Mouse (Mus musculus): ENCODE data around the gene Cby1. TPM values are rescaled to one million over a fixed set of nuclear protein-coding genes. Genes with fewer than 3 reads are reported as not detected.

Cby1 gene
- 40.9 and 42.0 TPM in 2 replicates for polyA plus RNA-seq (2016; fragmentation: Nextera tagmentation; extraction: Ambion mirVana)

- no peaks in the 10 kb centered on the region for H3K27me3 ChIP-seq (replicated peaks)
- peaks cover 7% of the 10 kb centered on the region for H3K4me1 ChIP-seq (replicated peaks)
- WGBS: under 1% methylated on average over 55 of the region's 55 CpGs
- peaks cover 21% of the 10 kb centered on the region for H3K36me3 ChIP-seq
- peaks cover 4% of the 10 kb centered on the region for H3K9me3 ChIP-seq (replicated peaks)
- H3K9ac ChIP-seq: peak within 1 kb of the TSS; percentile 75
- H3K4me2 ChIP-seq: peak within 1 kb of the TSS; percentile 97
- peak within 1 kb of the TSS; percentile 64 for H3K4me3 ChIP-seq
- H3K27ac ChIP-seq (ENCODE audit: poor library complexity, severe bottlenecking): peak within 1 kb of the TSS; percentile 88
- peak; percentile 91 for ATAC-seq (ENCODE audit: insufficient number of reproducible peaks, low FRiP score)
Measured at GRCm38 (mm10) chr15:79658531-79659375, at the start of gene Cby1, which contains the start of gene Fam227a. Gene Cby1, plus strand, starts transcription at chr15:79659199. Gene Fam227a, minus strand, starts transcription at chr15:79658956.

DNA sequence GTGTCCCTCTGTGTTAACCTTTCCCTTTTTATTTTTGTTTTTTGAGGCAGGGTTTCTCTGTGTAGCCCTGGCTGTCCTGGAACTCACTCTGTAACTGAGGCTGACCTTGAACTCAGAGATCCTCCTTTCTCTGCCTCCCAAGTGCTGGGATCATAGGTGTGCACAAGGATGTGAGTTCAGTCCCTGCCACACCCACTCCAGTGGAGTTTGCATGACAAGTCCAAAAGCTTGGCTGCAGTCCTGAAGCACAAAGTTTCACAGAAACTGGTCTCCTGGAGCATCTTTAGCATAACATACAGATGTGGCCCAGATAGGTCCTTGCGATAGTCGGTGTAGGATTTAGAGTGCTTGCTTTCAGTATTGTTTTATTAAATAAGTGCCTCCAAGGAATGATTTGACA is 49.8 kb upstream of the Cby1 start:
- no peak overlapping the region for H3K9ac ChIP-seq
- no peak overlapping the region for H3K4me3 ChIP-seq
- 92% methylated on average over 2 of the region's 2 CpGs for WGBS
- no peak overlapping the region for H3K27ac ChIP-seq (ENCODE audit: poor library complexity, severe bottlenecking)
- H3K4me1 ChIP-seq (replicated peaks): peaks cover 5% of the 10 kb centered on the region; the same call in 1 of the 2 replicates
- no peak for ATAC-seq (ENCODE audit: insufficient number of reproducible peaks, low FRiP score)
- H3K9me3 ChIP-seq (replicated peaks): 0 out of 2 replicates have a peak, but pooled peaks cover 3% of the 10 kb centered on the region
- peaks cover 6% of the 10 kb centered on the region; the same call in 1 of the 2 replicates for H3K36me3 ChIP-seq
- H3K4me2 ChIP-seq: no peak overlapping the region
- H3K27me3 ChIP-seq (replicated peaks): no peaks in the 10 kb centered on the region; the same call in 1 of the 2 replicates

- Histone ChIP-seq H3K27ac (ENCODE audit: poor library complexity, severe bottlenecking) (no peak overlapping the region), H3K36me3 (peaks cover 9% of the 10 kb centered on the region; the same call in 1 of the 2 replicates), H3K4me1 (replicated peaks) (no peaks in the 10 kb centered on the region), H3K27me3 (replicated peaks) (no peaks in the 10 kb centered on the region), H3K4me2 (no peak overlapping the region), H3K9ac (no peak overlapping the region), H3K9me3 (replicated peaks) (0 out of 2 replicates have a peak, but pooled peaks cover 1% of the 10 kb centered on the region), H3K4me3 (no peak overlapping the region)
- ATAC-seq (ENCODE audit: insufficient number of reproducible peaks, low FRiP score): no peak
- 77% methylated on average over 7 of the region's 7 CpGs for WGBS
Measured at GRCm38 (mm10) chr15:79615501-79615900, 43.5 kb upstream of the Cby1 start.

GRCm38 (mm10) chr15:79616729-79617128 is 42.3 kb upstream of the Cby1 start:
- Histone ChIP-seq H3K9me3 (replicated peaks) (no peaks in the 10 kb centered on the region), H3K27ac (ENCODE audit: poor library complexity, severe bottlenecking) (no peak overlapping the region), H3K4me3 (no peak overlapping the region), H3K36me3 (peaks cover 9% of the 10 kb centered on the region; the same call in 1 of the 2 replicates), H3K4me1 (replicated peaks) (no peaks in the 10 kb centered on the region), H3K4me2 (no peak overlapping the region), H3K27me3 (replicated peaks) (no peaks in the 10 kb centered on the region), H3K9ac (no peak overlapping the region)
- ATAC-seq (ENCODE audit: insufficient number of reproducible peaks, low FRiP score): no peak
- 80% methylated on average over 5 of the region's 5 CpGs for WGBS

DNA sequence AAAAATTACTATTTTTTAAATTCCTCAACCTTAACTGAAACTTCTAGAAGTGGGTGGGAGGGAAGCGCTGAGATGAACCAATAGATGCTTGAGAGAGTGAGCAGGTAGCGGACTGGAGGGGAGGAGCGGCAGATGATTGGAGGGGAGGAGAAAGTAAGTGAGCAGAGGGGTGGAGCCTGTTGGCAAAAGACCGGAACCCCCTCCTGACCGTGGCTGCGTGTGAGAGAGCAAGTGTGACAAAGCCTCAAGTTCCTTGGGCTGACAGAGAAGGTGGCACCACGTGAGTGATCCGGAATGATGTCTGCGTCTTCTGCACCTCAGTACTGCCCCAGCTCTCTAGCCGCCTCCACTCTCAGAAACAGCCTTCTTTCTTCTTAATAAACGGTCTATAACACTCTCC is 41.9 kb upstream of the Cby1 start:
- no peak overlapping the region for H3K27ac ChIP-seq (ENCODE audit: poor library complexity, severe bottlenecking)
- H3K9me3 ChIP-seq (replicated peaks): no peaks in the 10 kb centered on the region
- WGBS: 68% methylated on average over 11 of the region's 11 CpGs
- H3K36me3 ChIP-seq: peaks cover 9% of the 10 kb centered on the region; the same call in 1 of the 2 replicates
- H3K4me2 ChIP-seq: no peak overlapping the region
- no peak overlapping the region for H3K9ac ChIP-seq
- no peaks in the 10 kb centered on the region for H3K27me3 ChIP-seq (replicated peaks)
- H3K4me3 ChIP-seq: no peak overlapping the region
- no peaks in the 10 kb centered on the region for H3K4me1 ChIP-seq (replicated peaks)
- no peak for ATAC-seq (ENCODE audit: insufficient number of reproducible peaks, low FRiP score)

DNA sequence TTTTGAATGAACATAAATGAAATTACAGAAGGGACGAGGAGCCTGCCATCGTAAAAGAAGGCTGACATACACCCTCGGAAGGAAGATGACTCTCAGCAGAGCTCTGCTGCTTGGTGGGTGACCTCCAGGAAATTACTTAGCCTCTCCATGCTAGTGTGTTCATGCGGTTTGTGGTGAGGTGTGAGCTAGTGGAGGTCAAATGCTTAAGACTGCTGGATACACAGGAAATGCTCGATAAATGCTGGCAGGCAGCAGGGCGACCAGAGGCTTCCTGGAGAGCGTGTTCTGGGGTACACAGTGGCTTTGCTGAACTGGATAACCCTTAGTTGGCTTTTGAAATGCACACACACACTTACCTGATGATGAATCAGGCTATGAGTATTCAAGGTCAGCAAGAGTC is 40.5 kb upstream of the Cby1 start:
- Histone ChIP-seq H3K36me3 (peaks cover 11% of the 10 kb centered on the region; the same call in 1 of the 2 replicates), H3K27me3 (replicated peaks) (no peaks in the 10 kb centered on the region), H3K4me2 (no peak overlapping the region), H3K4me3 (no peak overlapping the region), H3K9me3 (replicated peaks) (no peaks in the 10 kb centered on the region), H3K27ac (ENCODE audit: poor library complexity, severe bottlenecking) (no peak overlapping the region), H3K4me1 (replicated peaks) (no peaks in the 10 kb centered on the region), H3K9ac (no peak overlapping the region)
- WGBS: 88% methylated on average over 7 of the region's 7 CpGs
- no peak for ATAC-seq (ENCODE audit: insufficient number of reproducible peaks, low FRiP score)

DNA sequence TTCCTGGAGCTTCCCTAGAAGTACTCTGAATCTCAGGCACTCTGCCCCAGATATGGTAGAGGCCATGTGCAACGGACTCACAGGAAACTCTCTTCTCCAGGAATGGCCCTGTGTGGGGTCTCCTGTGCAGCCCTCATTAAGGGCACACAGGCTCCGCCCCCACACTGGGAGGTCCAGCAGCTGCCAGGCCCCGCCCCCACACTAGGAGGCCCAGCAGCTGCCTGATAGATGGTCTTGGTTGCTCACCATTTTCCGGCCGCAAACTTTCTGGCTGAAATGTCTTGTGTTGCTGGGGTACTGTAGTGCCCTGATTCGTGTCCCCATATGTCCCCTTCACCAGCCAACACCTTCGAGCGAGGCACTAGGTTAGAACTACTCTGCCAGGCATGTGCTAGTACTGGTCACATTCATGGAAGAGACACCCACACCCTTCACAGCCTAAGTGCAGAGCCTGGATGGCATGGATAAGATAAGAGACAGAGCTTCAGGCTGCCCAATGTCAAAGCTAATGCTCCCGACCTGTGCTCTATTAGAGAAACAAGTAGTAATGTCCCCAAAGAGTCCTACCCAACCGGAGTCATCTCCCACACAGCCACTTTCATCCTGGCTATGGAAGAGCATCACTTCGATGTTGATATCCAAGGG is 39.1 kb upstream of the Cby1 start:
- Histone ChIP-seq H3K4me1 (replicated peaks) (no peaks in the 10 kb centered on the region), H3K9ac (no peak overlapping the region), H3K36me3 (peaks cover 12% of the 10 kb centered on the region; the same call in 1 of the 2 replicates), H3K4me3 (no peak overlapping the region), H3K9me3 (replicated peaks) (no peaks in the 10 kb centered on the region), H3K27me3 (replicated peaks) (no peaks in the 10 kb centered on the region), H3K4me2 (no peak overlapping the region), H3K27ac (ENCODE audit: poor library complexity, severe bottlenecking) (no peak overlapping the region)
- 69% methylated on average over 11 of the region's 11 CpGs for WGBS
- ATAC-seq (ENCODE audit: insufficient number of reproducible peaks, low FRiP score): peak; percentile 27; the same call in 1 of the 2 replicates

DNA sequence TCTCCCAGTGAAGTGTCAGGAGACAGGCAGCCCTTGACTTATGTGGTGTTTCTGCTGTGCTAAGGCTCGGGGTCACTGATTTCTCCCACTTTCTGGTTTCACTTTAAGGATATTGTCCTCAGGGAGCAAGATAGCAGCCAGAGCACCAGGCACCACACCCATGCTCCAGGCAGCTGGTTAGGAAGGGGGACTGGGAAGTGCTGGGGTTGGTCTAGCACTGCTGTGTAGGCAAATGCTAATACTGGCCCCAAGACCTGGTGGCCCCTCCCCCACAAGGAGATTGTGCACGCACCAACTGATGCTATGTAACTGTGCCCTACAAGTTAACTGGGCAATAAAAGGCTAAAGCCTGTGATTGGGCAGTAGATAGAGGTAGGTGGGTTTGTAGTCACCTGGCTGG is 28.5 kb upstream of the Cby1 start:
- Histone ChIP-seq H3K27ac (ENCODE audit: poor library complexity, severe bottlenecking) (no peak overlapping the region), H3K9ac (no peak overlapping the region), H3K4me3 (no peak overlapping the region), H3K4me1 (replicated peaks) (no peaks in the 10 kb centered on the region), H3K36me3 (peaks cover 23% of the 10 kb centered on the region), H3K27me3 (replicated peaks) (no peaks in the 10 kb centered on the region), H3K9me3 (replicated peaks) (peaks cover 7% of the 10 kb centered on the region; the same call in 1 of the 2 replicates), H3K4me2 (no peak overlapping the region)
- WGBS: 62% methylated on average over 2 of the region's 2 CpGs
- ATAC-seq (ENCODE audit: insufficient number of reproducible peaks, low FRiP score): no peak

GRCm38 (mm10) chr15:79641135-79641817 is 17.7 kb upstream of the Cby1 start:
- H3K4me1 ChIP-seq (replicated peaks): 0 out of 2 replicates have a peak, but pooled peaks cover 5% of the 10 kb centered on the region
- H3K27me3 ChIP-seq (replicated peaks): no peaks in the 10 kb centered on the region
- H3K9me3 ChIP-seq (replicated peaks): no peaks in the 10 kb centered on the region
- WGBS: 61% methylated on average over 12 of the region's 12 CpGs
- ATAC-seq (ENCODE audit: insufficient number of reproducible peaks, low FRiP score): no peak
- no peak overlapping the region for H3K4me2 ChIP-seq
- no peak overlapping the region for H3K4me3 ChIP-seq
- H3K36me3 ChIP-seq: peaks cover 10% of the 10 kb centered on the region; the same call in 1 of the 2 replicates
- no peak overlapping the region for H3K9ac ChIP-seq
- no peak overlapping the region for H3K27ac ChIP-seq (ENCODE audit: poor library complexity, severe bottlenecking)

GRCm38 (mm10) chr15:79645483-79645882 is 13.5 kb upstream of the Cby1 start:
- H3K27ac ChIP-seq (ENCODE audit: poor library complexity, severe bottlenecking): no peak overlapping the region
- H3K4me2 ChIP-seq: no peak overlapping the region
- H3K4me3 ChIP-seq: no peak overlapping the region
- no peaks in the 10 kb centered on the region for H3K9me3 ChIP-seq (replicated peaks)
- no peak for ATAC-seq (ENCODE audit: insufficient number of reproducible peaks, low FRiP score)
- 66% methylated on average over 2 of the region's 2 CpGs for WGBS
- 0 out of 2 replicates have a peak, but pooled peaks cover 5% of the 10 kb centered on the region for H3K4me1 ChIP-seq (replicated peaks)
- H3K9ac ChIP-seq: no peak overlapping the region
- no peaks in the 10 kb centered on the region for H3K27me3 ChIP-seq (replicated peaks)
- H3K36me3 ChIP-seq: no peaks in the 10 kb centered on the region
